Mouse (Mus musculus): Measurements from ENCODE around the gene Polh. TPM values are rescaled to one million over a fixed set of nuclear protein-coding genes. Genes with fewer than 3 reads are reported as not detected.

Polh gene
- 1 to 10 TPM; 1.5 to 9.4 TPM for polyA plus RNA-seq (2012; fragmentation: generic; extraction: Trizol)

GRCm38 (mm10) chr17:46202421-46203071 lies at the start of gene Polh, which contains the start of gene Xpo5:
TSS of gene Polh (minus strand) at chr17:46202645.
TSS of gene Xpo5 (plus strand) at chr17:46202782.

GRCm38 (mm10) chr17:46247512-46248188 lies 45.2 kb upstream of the Polh start, which contains the start of the genes Polr1c and Yipf3:
TSS of gene Polr1c (minus strand) at chr17:46248054.
TSS of gene Yipf3 (plus strand) at chr17:46248080.

GRCm38 (mm10) chr17:46160686-46161085 lies 41.8 kb downstream of the Polh start, which contains the start of gene Gtpbp2:
TSS of gene Gtpbp2 (plus strand) at chr17:46161032.

GRCm38 (mm10) chr17:46152847-46153782 lies 49.3 kb downstream of the Polh start, which contains the start of gene Mad2l1bp:
TSS of gene Mad2l1bp (minus strand) at chr17:46153553.

GRCm38 (mm10) chr17:46143578-46144423 lies 58.6 kb downstream of the Polh start, which contains the start of gene Rsph9:
TSS of gene Rsph9 (minus strand) at chr17:46144216.

Other genes with a start within 250 kb of the Polh start
- 10 to 100 TPM in 1 of 2 experiments, 1 to 10 TPM in 1; 4.4 to 22.7 TPM for gene Vegfa, start 170.3 kb downstream of the Polh start, polyA plus RNA-seq (2012; fragmentation: generic; extraction: Trizol)
- gene Mrps18a, start 91.7 kb downstream of the Polh start, polyA plus RNA-seq (2012; fragmentation: generic; extraction: Trizol) = 100 to 1,000 TPM; 140 to 212 TPM
- not detected for gene Rsph9, start 58.4 kb downstream of the Polh start, polyA plus RNA-seq (2012; fragmentation: generic; extraction: Trizol)
- 10 to 100 TPM; 24.3 to 32.6 TPM for gene Mad2l1bp, start 49.1 kb downstream of the Polh start, polyA plus RNA-seq (2012; fragmentation: generic; extraction: Trizol)
- gene Gtpbp2, start 41.6 kb downstream of the Polh start, polyA plus RNA-seq (2012; fragmentation: generic; extraction: Trizol) = 10 to 100 TPM in 1 of 2 experiments, 1 to 10 TPM in 1; 5.2 to 43.0 TPM
- gene Xpo5, start 137 bp upstream of the Polh start, polyA plus RNA-seq (2012; fragmentation: generic; extraction: Trizol) = 10 to 100 TPM; 14.4 to 24.3 TPM
- gene Polr1c, start 45.4 kb upstream of the Polh start, polyA plus RNA-seq (2012; fragmentation: generic; extraction: Trizol) = 100 to 1,000 TPM; 111 to 156 TPM
- gene Yipf3, start 45.4 kb upstream of the Polh start, polyA plus RNA-seq (2012; fragmentation: generic; extraction: Trizol) = 100 to 1,000 TPM; 159 to 180 TPM
- 10 to 100 TPM; 10.4 to 11.1 TPM for gene Lrrc73, start 50.9 kb upstream of the Polh start, polyA plus RNA-seq (2012; fragmentation: generic; extraction: Trizol)
- 10 to 100 TPM; 54.0 to 58.3 TPM for gene Tjap1, start 80.4 kb upstream of the Polh start, polyA plus RNA-seq (2012; fragmentation: generic; extraction: Trizol)
- 10 to 100 TPM in 1 of 2 experiments, 1 to 10 TPM in 1; 7.2 to 55.2 TPM for gene Dlk2, start 94.8 kb upstream of the Polh start, polyA plus RNA-seq (2012; fragmentation: generic; extraction: Trizol)
- 1 to 10 TPM; 2.7 to 7.7 TPM for gene Abcc10, start 125.7 kb upstream of the Polh start, polyA plus RNA-seq (2012; fragmentation: generic; extraction: Trizol)
- gene Zfp318, start 181.1 kb upstream of the Polh start, polyA plus RNA-seq (2012; fragmentation: generic; extraction: Trizol) = 1 to 10 TPM in 1 of 2 experiments, under 1 TPM in 1; 0.54 to 5.8 TPM
- gene Crip3, start 226.3 kb upstream of the Polh start, polyA plus RNA-seq (2012; fragmentation: generic; extraction: Trizol) = under 1 TPM in 1 of 2 experiments, not detected in 1; 0.93 TPM
- not detected for gene Slc22a7, start 235.8 kb upstream of the Polh start, polyA plus RNA-seq (2012; fragmentation: generic; extraction: Trizol)